Mouse (Mus musculus) stomach, postnatal 0 days (tissue): ENCODE data around the gene Rab11b. TPM values are rescaled to one million over a fixed set of nuclear protein-coding genes. Genes with fewer than 3 reads are reported as not detected.
A peak's percentile ranks its signal among the peaks of the same experiment; 100 is the strongest.

ENCODE experiments used
- ATAC-seq: fragments of 200-750 bp; cut with Nextera tagmentation; 2 replicates; pipeline ENCODE4 v1.8.0; 2017; ENCODE audit not compliant: low FRiP score, low TSS enrichment
- DNase-seq: peaks from one replicate; pipeline ENCODE4 v3.0.0-alpha.2; 2016; ENCODE audit warnings: low spot score
- H3K27ac ChIP-seq: fragments of 300-500 bp; sonication (generic); replicated peaks from 2 replicates; pipeline ENCODE4 v1.5.1; 2014; ENCODE audit warnings: mild to moderate bottlenecking, control low read depth
- H3K27me3 ChIP-seq: fragments of 300-500 bp; sonication (generic); 2 replicates; pipeline ENCODE4 v1.6.1; 2014; ENCODE audit warnings: low read length; ENCODE audit not compliant: control insufficient read depth, insufficient read depth
- H3K36me3 ChIP-seq: fragments of 300-500 bp; sonication (generic); 2 replicates; pipeline ENCODE4 v1.6.1; 2014; ENCODE audit warnings: low read length, mixed read lengths; ENCODE audit not compliant: control insufficient read depth, insufficient read depth
- H3K4me1 ChIP-seq: fragments of 300-500 bp; sonication (generic); replicated peaks from 2 replicates; pipeline ENCODE4 v1.6.1; 2014; ENCODE audit warnings: antibody characterized with exemption; ENCODE audit not compliant: control insufficient read depth, insufficient read depth
- H3K4me2 ChIP-seq: fragments of 300-500 bp; sonication (generic); replicated peaks from 2 replicates; pipeline ENCODE4 v1.6.1; 2014; ENCODE audit warnings: low read depth, mild to moderate bottlenecking, control low read depth, moderate library complexity
- H3K4me3 ChIP-seq: fragments of 300-500 bp; sonication (generic); 2 replicates; pipeline ENCODE4 v1.5.1; 2014; ENCODE audit warnings: low read depth, low read length, control low read depth
- H3K9ac ChIP-seq: fragments of 300-500 bp; sonication (generic); 2 replicates; pipeline ENCODE4 v1.6.1; 2014; ENCODE audit warnings: mild to moderate bottlenecking, low read length, control low read depth, mixed read lengths
- H3K9me3 ChIP-seq: fragments of 300-500 bp; sonication (generic); 2 replicates; pipeline ENCODE4 v1.6.1; 2016; ENCODE audit warnings: low read length; ENCODE audit not compliant: control insufficient read depth
- CTCF ChIP-seq: IDR thresholded peaks from 2 replicates; pipeline ENCODE4 v1.5.1; 2016; ENCODE audit warnings: antibody characterized with exemption, low read depth, mild to moderate bottlenecking, moderate library complexity
- EP300 ChIP-seq: optimal IDR thresholded peaks from 2 replicates; pipeline ENCODE3; 2016; ENCODE audit warnings: antibody characterized with exemption
- WGBS: fragments of 180-500 bp; shearing (Covaris S2); extraction: QIAGEN DNeasy Blood & Tissue Kit; methylation state at CpG from one replicate; pipeline ENCODE4 v1.1.7; 2014; 5-methylcytosine and 5-hydroxymethylcytosine counted together
- polyA plus RNA-seq: library from polyadenylated mRNA; unstranded; fragments of >200 nt; fragmentation: Nextera tagmentation; extraction: Ambion mirVana; gene quantifications from 2 replicates; pipeline ENCODE4 v1.2.1, GENCODE M21; 2015

Rab11b gene
- polyA plus RNA-seq, 1 experiment from 2014 or later, result 164 TPM

GRCm38 (mm10) chr17:33802221-33802620 is 41.9 kb upstream of the Rab11b start:
- Histone ChIP-seq H3K4me3 (no peak overlapping the region), H3K36me3 (no peaks in the 10 kb centered on the region), H3K9me3 (no peaks in the 10 kb centered on the region), H3K4me1 (no peaks in the 10 kb centered on the region), H3K4me2 (no peak overlapping the region), H3K27ac (no peak overlapping the region), H3K9ac (no peak overlapping the region), H3K27me3 (no peaks in the 10 kb centered on the region)
- ATAC-seq, result no peak
- TF ChIP-seq CTCF, result peak; percentile 75
- TF ChIP-seq EP300, result no peak
- no peak for DNase-seq
- WGBS, result 2% methylated on average over 2 of the region's 2 CpGs

GRCm38 (mm10) chr17:33799277-33799676 is 38.9 kb upstream of the Rab11b start:
- no peaks in the 10 kb centered on the region for H3K4me1 ChIP-seq
- TF ChIP-seq EP300 (no peak), CTCF (no peak)
- no peak overlapping the region for H3K27ac ChIP-seq
- H3K27me3 ChIP-seq, result no peaks in the 10 kb centered on the region
- ATAC-seq (no peak), DNase-seq (no peak)
- no peak overlapping the region for H3K9ac ChIP-seq
- H3K9me3 ChIP-seq, result no peaks in the 10 kb centered on the region
- 42% methylated on average over 1 of the region's 1 CpGs for WGBS
- no peak overlapping the region for H3K4me2 ChIP-seq
- no peaks in the 10 kb centered on the region for H3K36me3 ChIP-seq
- no peak overlapping the region for H3K4me3 ChIP-seq

DNA sequence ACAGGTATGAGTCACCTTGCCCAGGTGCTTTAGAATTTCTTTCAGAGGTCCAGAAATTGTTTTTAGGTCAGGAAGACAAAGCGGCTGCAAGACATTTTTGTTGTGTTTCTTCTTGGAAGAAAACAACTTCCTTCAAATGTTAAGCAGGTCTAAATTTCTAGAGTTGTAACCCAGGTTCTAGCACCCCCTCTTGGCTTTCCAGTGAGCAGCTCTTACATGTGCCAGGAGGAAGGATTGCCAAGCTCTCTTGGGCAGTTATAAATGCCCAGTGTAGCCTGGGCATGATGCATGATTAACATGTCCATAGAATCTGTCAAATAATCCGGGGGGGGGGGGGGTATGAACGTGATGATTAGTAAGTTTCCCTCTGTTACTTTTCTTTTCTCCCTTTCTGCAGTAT is 38.0 kb upstream of the Rab11b start:
- Histone ChIP-seq H3K27ac (no peak overlapping the region), H3K36me3 (no peaks in the 10 kb centered on the region), H3K27me3 (no peaks in the 10 kb centered on the region), H3K9ac (no peak overlapping the region), H3K4me2 (no peak overlapping the region), H3K4me1 (no peaks in the 10 kb centered on the region), H3K4me3 (no peak overlapping the region), H3K9me3 (no peaks in the 10 kb centered on the region)
- no peak for ATAC-seq
- no peak for DNase-seq
- WGBS, result 52% methylated on average over 3 of the region's 3 CpGs
- peak; percentile 72 for TF ChIP-seq CTCF
- no peak for TF ChIP-seq EP300

DNA sequence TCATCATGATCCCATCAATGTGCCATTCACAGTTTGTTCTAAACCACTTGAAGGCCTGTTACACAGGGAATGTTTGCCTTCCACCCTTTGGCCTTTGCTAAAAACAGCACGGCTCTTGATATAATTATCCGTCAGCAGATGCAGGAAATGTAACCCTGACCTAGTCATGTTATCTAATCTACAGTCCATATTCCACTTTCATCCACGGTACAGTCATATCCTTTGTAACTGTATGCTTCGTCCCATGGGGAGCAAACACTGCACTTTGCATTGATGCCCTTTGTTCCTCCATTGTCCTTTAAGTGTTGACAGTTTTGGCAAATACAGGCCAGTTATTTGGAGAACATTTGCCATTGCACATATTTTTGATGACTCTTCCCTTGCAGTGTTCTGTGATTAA is 28.4 kb upstream of the Rab11b start:
- DNase-seq, result no peak
- peak; percentile 90 for ATAC-seq
- Histone ChIP-seq H3K9ac (no peak overlapping the region), H3K4me1 (no peaks in the 10 kb centered on the region), H3K27ac (no peak overlapping the region), H3K9me3 (no peaks in the 10 kb centered on the region), H3K36me3 (no peaks in the 10 kb centered on the region), H3K4me2 (no peak overlapping the region), H3K4me3 (no peak overlapping the region), H3K27me3 (no peaks in the 10 kb centered on the region)
- TF ChIP-seq EP300, result no peak
- TF ChIP-seq CTCF, result no peak
- WGBS, result 38% methylated on average over 4 of the region's 4 CpGs

DNA sequence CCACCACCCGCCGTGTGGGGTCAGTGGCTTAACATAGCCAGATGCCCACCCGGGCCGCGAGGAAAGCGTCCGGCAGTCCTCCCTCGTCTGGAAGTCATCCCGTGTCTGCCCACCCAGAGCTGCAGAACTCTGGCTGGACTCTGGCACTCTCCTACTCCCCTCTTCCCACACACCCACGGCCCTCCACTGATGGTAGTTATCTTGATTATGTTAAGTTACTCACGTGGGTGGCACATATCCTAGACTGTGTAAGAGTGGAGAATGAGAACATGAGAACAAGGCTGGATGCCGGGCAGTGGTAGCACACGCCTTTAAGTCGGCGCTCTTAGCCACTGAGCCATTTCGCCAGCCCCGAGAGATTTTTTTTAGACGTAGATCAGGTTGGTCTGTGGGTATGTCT is 26.0 kb upstream of the Rab11b start:
- Histone ChIP-seq H3K4me3 (no peak overlapping the region), H3K9ac (no peak overlapping the region), H3K36me3 (no peaks in the 10 kb centered on the region), H3K27ac (no peak overlapping the region), H3K27me3 (no peaks in the 10 kb centered on the region), H3K4me2 (no peak overlapping the region), H3K9me3 (no peaks in the 10 kb centered on the region), H3K4me1 (peaks cover 11% of the 10 kb centered on the region; the same call in 1 of the 2 replicates)
- ATAC-seq (no peak), DNase-seq (no peak)
- TF ChIP-seq CTCF (no peak), EP300 (no peak)
- WGBS, result 87% methylated on average over 18 of the region's 18 CpGs

DNA sequence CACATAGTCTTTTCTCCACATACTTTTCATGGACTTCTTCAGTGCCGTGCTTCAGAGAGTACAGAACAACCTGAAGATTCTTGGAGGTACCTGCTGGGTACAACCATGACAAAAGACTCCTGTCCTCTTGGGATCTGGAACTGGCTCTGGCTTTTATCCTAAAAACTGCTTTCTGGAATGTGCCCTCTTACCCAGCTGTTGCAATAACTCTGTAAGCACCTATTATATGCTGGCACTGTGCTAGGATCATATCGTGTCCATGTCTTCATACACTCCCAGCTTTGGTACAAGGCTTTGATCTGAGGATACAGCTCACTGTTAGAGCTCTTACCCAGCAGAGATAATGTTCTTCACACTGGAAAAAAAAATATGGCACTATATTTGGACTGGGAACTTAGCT is 24.6 kb upstream of the Rab11b start:
- H3K4me1 ChIP-seq, result peaks cover 21% of the 10 kb centered on the region

More for the DNA sequence above, 24.6 kb upstream of the Rab11b start:
- Histone ChIP-seq H3K27me3 (no peaks in the 10 kb centered on the region), H3K9ac (no peak overlapping the region), H3K27ac (no peak overlapping the region), H3K9me3 (no peaks in the 10 kb centered on the region), H3K4me2 (no peak overlapping the region), H3K4me3 (no peak overlapping the region), H3K36me3 (no peaks in the 10 kb centered on the region)
- no peak for TF ChIP-seq CTCF
- no peak for TF ChIP-seq EP300
- ATAC-seq (no peak), DNase-seq (no peak)
- 72% methylated on average over 2 of the region's 2 CpGs for WGBS
